Mouse (Mus musculus) neural tube, embryonic 15.5 days (tissue): Measurements from ENCODE around the gene Tlr7. TPM values are rescaled to one million over a fixed set of nuclear protein-coding genes. Genes with fewer than 3 reads are reported as not detected.
"Not testable (repeated sequence)": the region's sequence is repeated elsewhere in the genome, so short reads cannot be mapped to it uniquely, and the experiment has no call there.

Experiments used
- ATAC-seq: fragments of 200-750 bp; cut with Nextera tagmentation; 2 replicates; pipeline ENCODE4 v1.8.0; 2017; ENCODE audit warnings: mild to moderate bottlenecking, moderate TSS enrichment, moderate library complexity; ENCODE audit not compliant: low FRiP score
- H3K27ac ChIP-seq: fragments of 300-500 bp; sonication (generic); replicated peaks from 2 replicates; pipeline ENCODE4 v1.5.1; 2015; ENCODE audit warnings: mild to moderate bottlenecking, inconsistent platforms
- H3K27me3 ChIP-seq: fragments of 300-500 bp; sonication (generic); replicated peaks from 2 replicates; pipeline ENCODE4 v1.6.1; 2015; ENCODE audit warnings: inconsistent platforms
- H3K36me3 ChIP-seq: fragments of 300-500 bp; sonication (generic); 2 replicates; pipeline ENCODE4 v1.6.1; 2015; ENCODE audit warnings: inconsistent platforms
- H3K4me1 ChIP-seq: fragments of 300-500 bp; sonication (generic); 2 replicates; pipeline ENCODE4 v1.6.1; 2015; ENCODE audit warnings: inconsistent platforms
- H3K4me2 ChIP-seq: fragments of 300-500 bp; sonication (generic); 2 replicates; pipeline ENCODE4 v1.6.1; 2015; ENCODE audit warnings: inconsistent platforms, mild to moderate bottlenecking, moderate library complexity
- H3K4me3 ChIP-seq: fragments of 300-500 bp; sonication (generic); replicated peaks from 2 replicates; pipeline ENCODE4 v1.5.1; 2015; ENCODE audit warnings: mild to moderate bottlenecking, inconsistent platforms
- H3K9ac ChIP-seq: fragments of 300-500 bp; sonication (generic); replicated peaks from 2 replicates; pipeline ENCODE4 v1.6.1; 2015; ENCODE audit warnings: mild to moderate bottlenecking, inconsistent platforms
- H3K9me3 ChIP-seq: fragments of 300-500 bp; sonication (generic); replicated peaks from 2 replicates; pipeline ENCODE4 v1.6.1; 2016; ENCODE audit warnings: inconsistent platforms
- WGBS: fragments of 180-500 bp; shearing (Covaris S2); methylation state at CpG from one replicate; pipeline ENCODE4 v1.1.7; 2015; ENCODE audit warnings: mixed read lengths; 5-methylcytosine and 5-hydroxymethylcytosine counted together
- polyA plus RNA-seq: library from polyadenylated mRNA; unstranded; fragments of >200 nt; fragmentation: Nextera tagmentation; extraction: Ambion mirVana; gene quantifications from 2 replicates; pipeline ENCODE4 v1.2.1, GENCODE M21; 2015

Gene Tlr7
- polyA plus RNA-seq, 1 experiment from 2014 or later: 0.52 TPM

DNA sequence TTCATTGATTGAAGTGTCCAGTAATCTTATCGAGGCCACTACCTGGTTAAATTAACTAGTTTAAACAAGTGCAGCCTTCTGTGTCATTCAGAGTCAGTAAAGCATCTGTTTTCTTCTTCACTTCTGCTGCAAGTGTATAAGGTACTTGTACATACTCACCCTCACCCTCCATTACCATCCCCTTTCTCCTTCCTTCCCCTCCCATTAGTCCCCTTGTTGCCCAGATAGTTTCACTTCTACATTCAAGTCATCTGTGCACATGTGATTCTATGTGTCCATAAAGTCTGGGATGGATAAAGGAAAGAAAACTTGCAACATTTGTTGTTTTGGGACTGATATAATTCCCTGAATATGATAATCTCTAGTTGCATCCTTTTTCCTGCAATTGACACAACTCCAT lies 4.2 kb upstream of the Tlr7 start:
- no peak overlapping the region for H3K9ac ChIP-seq
- WGBS: 85% methylated on average over 1 of the region's 1 CpGs
- ATAC-seq: no peak

DNA sequence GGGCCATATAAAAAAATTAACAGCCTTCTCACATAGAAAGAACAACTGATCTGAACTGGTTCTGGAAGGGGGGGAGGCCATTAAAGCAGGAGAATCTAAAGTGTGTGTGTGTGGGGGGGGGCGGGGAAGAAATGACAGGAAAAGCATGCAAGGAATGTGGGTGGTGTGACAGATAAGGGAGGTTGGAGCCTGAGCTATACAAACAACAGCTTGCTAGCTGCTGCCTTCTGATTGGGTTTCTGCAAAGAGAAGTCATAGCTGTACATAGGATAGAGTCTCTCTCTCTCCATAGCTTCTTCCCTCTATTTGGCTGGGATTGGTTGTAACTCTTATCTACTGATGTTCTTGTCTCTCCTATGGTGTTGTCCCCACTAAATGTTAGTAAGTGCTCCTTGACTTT lies 2.2 kb upstream of the Tlr7 start:
- ATAC-seq: no peak
- no peaks in the 10 kb centered on the region for H3K4me1 ChIP-seq
- H3K9ac ChIP-seq: no peak overlapping the region
- no peaks in the 10 kb centered on the region for H3K36me3 ChIP-seq
- H3K27ac ChIP-seq: no peak overlapping the region
- H3K4me3 ChIP-seq: no peak overlapping the region
- peaks cover 6% of the 10 kb centered on the region; the same call in 1 of the 2 replicates for H3K27me3 ChIP-seq
- WGBS: 80% methylated on average over 1 of the region's 1 CpGs
- H3K9me3 ChIP-seq: no peaks in the 10 kb centered on the region
- no peak overlapping the region for H3K4me2 ChIP-seq

More for the DNA sequence above, 4.2 kb upstream of the Tlr7 start:
- Histone ChIP-seq H3K4me1 (no peaks in the 10 kb centered on the region), H3K36me3 (no peaks in the 10 kb centered on the region), H3K9me3 (no peaks in the 10 kb centered on the region), H3K27me3 (peaks cover 6% of the 10 kb centered on the region; the same call in 1 of the 2 replicates), H3K4me3 (no peak overlapping the region), H3K4me2 (no peak overlapping the region), H3K27ac (no peak overlapping the region)

DNA sequence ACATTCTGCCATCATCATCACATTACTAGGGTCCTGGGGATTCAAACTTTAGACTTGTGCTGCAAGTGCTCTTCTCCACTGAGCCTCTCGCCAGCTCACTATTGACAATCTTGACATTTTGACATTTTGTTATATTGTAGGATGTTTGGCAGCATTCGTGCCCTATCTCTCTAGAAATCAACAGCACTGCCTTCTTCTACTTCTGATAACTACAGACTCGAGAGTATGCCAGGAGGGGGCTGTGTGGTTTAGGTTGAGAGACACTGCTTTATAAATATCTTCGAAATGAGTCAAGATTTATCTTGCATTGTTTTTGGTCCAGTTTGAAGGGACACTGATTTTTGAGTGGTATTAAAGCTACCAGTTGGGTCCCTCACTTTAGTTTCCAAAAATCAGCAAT lies 635 bp upstream of the Tlr7 start:
- Histone ChIP-seq H3K4me1 (no peaks in the 10 kb centered on the region), H3K27me3 (peaks cover 7% of the 10 kb centered on the region; the same call in 1 of the 2 replicates), H3K36me3 (no peaks in the 10 kb centered on the region), H3K4me3 (no peak overlapping the region), H3K4me2 (no peak overlapping the region), H3K9ac (no peak overlapping the region), H3K27ac (no peak overlapping the region), H3K9me3 (no peaks in the 10 kb centered on the region)
- no peak for ATAC-seq
- 84% methylated on average over 4 of the region's 4 CpGs for WGBS

DNA sequence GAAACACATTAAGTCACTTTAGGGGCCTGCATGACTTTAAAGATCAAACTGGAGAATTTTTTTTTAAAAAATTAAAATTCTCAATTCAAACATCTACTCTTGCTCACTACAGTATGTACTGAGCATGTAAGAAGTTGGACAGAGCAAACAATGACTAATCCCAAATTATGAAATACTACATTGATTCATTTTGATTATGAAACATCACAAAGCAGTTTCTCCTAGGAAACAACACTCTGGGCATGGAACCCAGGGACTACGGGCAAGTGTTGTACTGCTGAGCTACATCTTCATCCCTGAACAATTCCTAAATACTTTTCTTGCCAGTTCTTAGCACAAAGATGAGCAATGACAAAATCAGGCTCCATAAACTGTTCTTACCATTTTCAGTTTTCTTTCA lies 738 bp downstream of the Tlr7 start:
- peaks cover 9% of the 10 kb centered on the region; the same call in 1 of the 2 replicates for H3K27me3 ChIP-seq
- no peak for ATAC-seq
- no peak overlapping the region for H3K9ac ChIP-seq
- no peaks in the 10 kb centered on the region for H3K36me3 ChIP-seq
- H3K27ac ChIP-seq: no peak overlapping the region
- H3K4me2 ChIP-seq: no peak overlapping the region
- no peaks in the 10 kb centered on the region for H3K9me3 ChIP-seq
- no peaks in the 10 kb centered on the region for H3K4me1 ChIP-seq
- H3K4me3 ChIP-seq: no peak overlapping the region
- 91% methylated on average over 1 of the region's 1 CpGs for WGBS

DNA sequence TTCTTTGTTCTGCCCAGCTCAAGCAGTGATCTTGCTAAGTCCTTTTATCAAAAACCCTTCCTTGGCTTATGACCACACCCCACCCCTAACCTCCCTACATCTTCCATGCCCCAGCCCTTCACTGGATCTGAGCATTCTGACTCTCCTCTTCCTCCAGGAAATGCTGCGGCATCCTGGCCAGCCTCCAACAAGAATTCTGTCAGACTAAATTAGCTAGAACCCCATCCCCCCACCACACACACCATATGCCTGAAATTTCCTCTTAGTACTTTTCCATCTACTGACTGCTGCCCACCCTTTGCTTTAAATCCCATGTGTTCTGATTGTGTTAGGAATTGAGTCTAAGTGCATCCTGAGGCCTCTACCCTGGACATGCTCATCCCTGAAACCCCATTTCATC lies 1.3 kb downstream of the Tlr7 start:
- WGBS: 89% methylated on average over 1 of the region's 1 CpGs
- 0 out of 2 replicates have a peak, but pooled peaks cover 9% of the 10 kb centered on the region for H3K27me3 ChIP-seq
- no peak overlapping the region for H3K4me2 ChIP-seq
- no peak overlapping the region for H3K4me3 ChIP-seq
- no peak overlapping the region for H3K27ac ChIP-seq
- H3K36me3 ChIP-seq: no peaks in the 10 kb centered on the region
- H3K4me1 ChIP-seq: no peaks in the 10 kb centered on the region
- H3K9me3 ChIP-seq: no peaks in the 10 kb centered on the region
- ATAC-seq: no peak
- H3K9ac ChIP-seq: no peak overlapping the region

DNA sequence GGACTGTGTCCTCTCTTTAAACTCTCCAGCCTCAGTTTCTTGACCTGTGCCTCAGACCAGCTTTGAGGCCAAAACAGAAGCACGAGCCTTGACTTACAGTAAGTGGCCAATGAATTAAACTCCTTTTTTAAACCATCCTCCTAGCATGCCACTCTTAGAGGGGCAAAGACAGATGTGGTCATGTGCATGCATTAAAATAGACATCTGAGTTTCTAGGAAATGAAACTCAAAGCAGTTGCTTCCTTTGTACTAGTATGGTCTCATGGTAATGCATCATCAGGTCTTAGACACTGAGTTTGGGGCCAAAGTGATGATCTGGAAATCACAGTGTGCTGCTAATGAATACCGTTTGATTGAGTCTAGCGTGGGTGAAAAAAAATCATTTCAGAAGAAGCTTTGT lies 1.8 kb downstream of the Tlr7 start:
- no peaks in the 10 kb centered on the region for H3K36me3 ChIP-seq
- no peak overlapping the region for H3K27ac ChIP-seq
- no peaks in the 10 kb centered on the region for H3K9me3 ChIP-seq
- H3K9ac ChIP-seq: no peak overlapping the region
- H3K4me3 ChIP-seq: no peak overlapping the region
- no peak overlapping the region for H3K4me2 ChIP-seq
- no peak for ATAC-seq
- 0 out of 2 replicates have a peak, but pooled peaks cover 6% of the 10 kb centered on the region for H3K27me3 ChIP-seq
- H3K4me1 ChIP-seq: no peaks in the 10 kb centered on the region
- 89% methylated on average over 3 of the region's 3 CpGs for WGBS

DNA sequence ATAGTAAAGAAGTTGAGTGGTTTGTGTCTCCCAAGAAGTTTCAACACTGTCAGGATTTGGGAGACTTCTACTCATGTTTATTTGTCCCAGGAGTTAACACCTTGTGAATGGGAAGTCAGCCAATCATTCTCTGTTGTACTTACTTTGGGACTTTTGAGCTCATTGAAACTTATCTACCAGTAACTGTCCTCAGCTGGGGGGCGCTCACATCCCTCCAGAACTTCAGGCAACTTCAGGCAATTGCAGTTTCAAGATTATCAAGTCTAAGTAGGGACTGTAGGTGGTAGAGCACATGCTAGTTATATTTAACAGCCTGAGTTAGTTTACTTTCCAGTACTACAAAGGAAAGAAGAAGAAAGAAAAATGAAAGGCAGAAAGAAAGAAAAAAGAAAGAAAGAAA lies 6.6 kb downstream of the Tlr7 start:
- ATAC-seq: no peak
- Histone ChIP-seq H3K36me3 (no peaks in the 10 kb centered on the region), H3K4me1 (no peaks in the 10 kb centered on the region), H3K9me3 (no peaks in the 10 kb centered on the region), H3K4me3 (no peak overlapping the region), H3K27ac (no peak overlapping the region), H3K9ac (no peak overlapping the region), H3K27me3 (peaks cover 14% of the 10 kb centered on the region; the same call in 1 of the 2 replicates), H3K4me2 (no peak overlapping the region)
- 70% methylated on average over 1 of the region's 1 CpGs for WGBS

DNA sequence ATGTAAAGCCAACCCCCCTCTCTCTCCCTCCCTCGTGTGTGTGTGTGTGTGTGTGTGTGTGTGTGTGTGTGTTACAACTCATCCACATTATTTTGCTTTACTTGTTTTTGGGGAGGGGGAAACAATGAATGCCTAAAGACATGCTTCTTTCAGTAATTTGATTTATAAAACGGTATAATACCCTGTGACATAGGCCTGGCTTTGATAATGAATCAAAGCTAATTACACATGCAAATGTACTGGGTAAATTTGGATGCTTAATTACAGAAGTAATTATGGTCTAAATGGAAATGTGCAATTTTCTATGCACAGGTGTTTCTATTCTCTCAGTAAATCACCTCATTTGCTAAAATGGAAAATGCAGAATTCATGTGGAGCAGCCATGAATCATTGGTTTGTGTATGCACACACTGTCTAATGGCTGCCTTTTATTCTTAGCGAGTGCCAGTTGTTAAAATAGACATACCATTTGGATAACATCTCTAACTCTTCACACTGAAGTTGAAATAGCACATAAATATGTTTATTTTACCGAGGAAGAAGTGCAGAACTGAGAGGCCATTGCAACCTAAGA lies 9.0 kb downstream of the Tlr7 start:
- Histone ChIP-seq H3K9me3 (no peaks in the 10 kb centered on the region), H3K27ac (no peak overlapping the region), H3K36me3 (no peaks in the 10 kb centered on the region), H3K4me1 (no peaks in the 10 kb centered on the region), H3K9ac (no peak overlapping the region), H3K4me3 (no peak overlapping the region), H3K4me2 (no peak overlapping the region), H3K27me3 (peaks cover 18% of the 10 kb centered on the region)
- 37% methylated on average over 4 of the region's 4 CpGs for WGBS
- ATAC-seq: no peak

DNA sequence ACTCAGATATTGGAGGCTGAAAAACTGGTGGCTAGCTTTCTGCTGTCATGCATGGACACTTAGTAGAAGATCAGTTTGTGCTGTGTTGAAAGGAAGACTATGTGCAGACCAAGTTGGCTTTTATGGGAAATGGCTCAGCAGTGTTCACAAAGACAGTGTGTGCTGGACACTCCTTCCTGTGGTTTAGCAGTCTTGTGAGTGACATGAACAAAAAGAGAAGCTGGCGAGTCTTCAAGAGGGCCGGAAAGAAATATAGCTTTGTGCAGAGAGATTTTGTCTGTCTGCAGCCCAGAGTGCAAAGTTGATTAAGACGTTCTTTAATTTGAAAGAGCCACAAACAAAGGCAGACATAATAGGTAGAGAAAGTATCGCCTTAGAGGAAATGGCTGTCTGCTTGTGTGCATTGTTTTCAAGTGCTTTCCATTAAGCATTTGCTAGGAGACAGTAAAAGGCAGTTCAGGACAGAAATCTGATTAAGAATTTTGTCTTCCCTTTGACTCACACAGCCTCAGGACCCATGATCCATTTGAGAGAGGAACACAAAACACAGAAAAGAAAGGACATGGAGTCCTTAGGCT lies 11.4 kb downstream of the Tlr7 start:
- H3K4me1 ChIP-seq: no peaks in the 10 kb centered on the region
- H3K36me3 ChIP-seq: no peaks in the 10 kb centered on the region
- H3K9ac ChIP-seq: no peak overlapping the region
- 32% methylated on average over 4 of the region's 4 CpGs for WGBS
- peaks cover 18% of the 10 kb centered on the region for H3K27me3 ChIP-seq
- no peak for ATAC-seq
- no peak overlapping the region for H3K4me2 ChIP-seq
- no peaks in the 10 kb centered on the region for H3K9me3 ChIP-seq
- H3K27ac ChIP-seq: no peak overlapping the region
- no peak overlapping the region for H3K4me3 ChIP-seq

DNA sequence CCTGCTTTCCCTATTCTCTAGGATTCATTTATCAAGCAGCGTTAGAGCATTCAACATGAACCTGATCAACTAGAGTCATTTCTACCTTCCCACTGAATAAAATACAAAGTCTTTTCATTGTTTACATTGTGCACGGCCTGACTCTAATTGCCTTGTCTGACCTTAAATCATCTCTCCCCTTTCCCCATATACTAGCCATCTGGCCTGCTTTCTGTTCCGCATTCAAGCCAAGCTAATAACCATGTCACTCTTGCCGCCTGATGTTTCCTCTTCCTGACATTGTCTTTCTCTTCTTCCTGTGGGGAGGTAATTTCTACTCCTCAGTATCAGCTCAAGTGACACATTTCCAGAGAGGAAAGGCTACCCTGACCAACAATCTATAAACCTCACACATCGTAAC lies 14.6 kb downstream of the Tlr7 start:
- no peaks in the 10 kb centered on the region for H3K4me1 ChIP-seq
- 37% methylated on average over 5 of the region's 5 CpGs for WGBS
- ATAC-seq: no peak
- no peaks in the 10 kb centered on the region for H3K36me3 ChIP-seq
- H3K9ac ChIP-seq: no peak overlapping the region
- no peak overlapping the region for H3K4me3 ChIP-seq
- H3K4me2 ChIP-seq: no peak overlapping the region
- H3K27me3 ChIP-seq: peaks cover 16% of the 10 kb centered on the region
- H3K9me3 ChIP-seq: no peaks in the 10 kb centered on the region
- no peak overlapping the region for H3K27ac ChIP-seq

DNA sequence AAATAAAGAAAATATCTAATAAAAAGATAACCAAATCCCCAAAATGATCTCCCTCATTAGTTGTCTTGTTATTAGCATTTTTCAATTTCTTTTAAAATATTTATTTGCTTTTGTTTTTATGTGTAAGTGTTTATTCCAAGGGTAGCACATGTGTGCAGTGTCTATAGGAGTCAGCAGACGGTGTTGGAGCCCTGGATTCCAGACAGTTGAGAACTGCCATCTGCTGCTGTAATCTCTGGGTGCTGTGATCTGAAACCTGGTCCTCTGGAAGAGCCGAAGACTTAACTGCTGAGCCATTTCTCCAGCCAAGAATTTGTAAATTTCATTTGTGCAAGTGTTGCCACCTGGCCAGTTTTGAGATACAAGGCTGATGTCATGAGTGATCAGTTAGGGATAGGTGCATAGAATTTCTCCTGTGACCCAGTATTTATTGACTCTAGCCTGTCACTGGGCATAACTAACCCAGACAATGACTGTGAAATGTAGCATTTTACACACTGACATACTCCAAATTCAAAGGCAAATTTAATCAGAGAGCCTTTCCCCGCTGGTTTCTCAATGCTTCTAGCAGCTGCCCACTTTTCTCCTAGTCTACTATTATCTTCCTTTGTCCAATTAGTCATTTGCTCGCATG lies 15.1 kb downstream of the Tlr7 start:
- no peak for ATAC-seq

DNA sequence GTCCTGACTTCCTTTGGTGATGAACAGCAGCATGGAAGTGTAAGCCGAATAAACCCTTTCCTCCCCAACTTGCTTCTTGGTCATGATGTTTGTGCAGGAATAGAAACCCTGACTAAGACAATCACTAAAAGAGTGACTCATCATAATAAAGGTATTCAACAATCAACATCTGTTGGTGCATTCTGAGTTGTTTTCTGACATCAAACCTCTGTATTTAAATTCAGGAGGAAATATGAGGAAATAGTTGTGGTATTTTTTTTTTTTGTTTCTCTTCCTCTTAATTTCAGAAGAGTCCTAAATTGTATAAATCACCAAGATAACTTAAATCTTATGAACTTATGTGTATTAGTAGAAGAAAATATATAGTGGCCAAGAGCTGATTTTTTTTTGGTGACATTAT lies 28.3 kb downstream of the Tlr7 start:
- not testable (repeated sequence) for ATAC-seq, H3K4me3 ChIP-seq, H3K27ac ChIP-seq, H3K9ac ChIP-seq, H3K4me1 ChIP-seq, H3K36me3 ChIP-seq, H3K9me3 ChIP-seq, H3K4me2 ChIP-seq, H3K27me3 ChIP-seq
- WGBS: 80% methylated on average over 1 of the region's 1 CpGs

More for the DNA sequence above, 15.1 kb downstream of the Tlr7 start:
- no peak overlapping the region for H3K27ac ChIP-seq
- WGBS: 47% methylated on average over 4 of the region's 4 CpGs
- H3K9me3 ChIP-seq: no peaks in the 10 kb centered on the region
- H3K36me3 ChIP-seq: no peaks in the 10 kb centered on the region
- no peak overlapping the region for H3K9ac ChIP-seq
- H3K4me1 ChIP-seq: no peaks in the 10 kb centered on the region
- peaks cover 11% of the 10 kb centered on the region for H3K27me3 ChIP-seq
- H3K4me3 ChIP-seq: no peak overlapping the region
- H3K4me2 ChIP-seq: no peak overlapping the region
